Mouse (Mus musculus) megakaryocyte progenitor cell, adult 5-6 weeks (primary cell): ENCODE data around the gene Sptbn1. TPM values are rescaled to one million over a fixed set of nuclear protein-coding genes. Genes with fewer than 3 reads are reported as not detected.
A peak's percentile ranks its signal among the peaks of the same experiment; 100 is the strongest.

Source experiments
- ATAC-seq: replicated peaks from 2 replicates; pipeline ENCODE4 v1.8.0; 2016; ENCODE audit warnings: mild to moderate bottlenecking, moderate TSS enrichment, inconsistent platforms; ENCODE audit not compliant: poor library complexity
- total RNA-seq, 2 experiments: library from RNA; stranded (forward) in 1 of 2; stranded (reverse) in 1 of 2; fragments of 157-497, 149-512 nt in 1 of 2; fragments of 200-1000 nt in 1 of 2; gene quantifications; 2 replicates each; pipeline versions ENCODE4 v1.2.3 to v1.2.4; 2015 to 2017

The Sptbn1 gene
- total RNA-seq, 2 experiments from 2014 or later: 108 to 127 TPM

- no peak for ATAC-seq
These were observed 49.6 kb downstream of the Sptbn1 start for GRCm38 (mm10) chr11:30218386-30218785.

- peak; percentile 64 for ATAC-seq
These were observed 50.5 kb downstream of the Sptbn1 start for GRCm38 (mm10) chr11:30217496-30217895.

- no peak for ATAC-seq
These were observed 56.1 kb downstream of the Sptbn1 start for GRCm38 (mm10) chr11:30211663-30212416.

- no peak for ATAC-seq
These were observed 56.8 kb downstream of the Sptbn1 start for GRCm38 (mm10) chr11:30211141-30211540.

- ATAC-seq: no peak
These were observed 57.7 kb downstream of the Sptbn1 start for GRCm38 (mm10) chr11:30210100-30210811.

- ATAC-seq: no peak
These were observed 58.5 kb downstream of the Sptbn1 start for GRCm38 (mm10) chr11:30209495-30209894.

- ATAC-seq: no peak
These were observed 63.6 kb downstream of the Sptbn1 start for GRCm38 (mm10) chr11:30204398-30204797.

GRCm38 (mm10) chr11:30200391-30200790 lies 67.6 kb downstream of the Sptbn1 start:
- no peak for ATAC-seq

- ATAC-seq: peak; percentile 79
These were observed 69.8 kb downstream of the Sptbn1 start for GRCm38 (mm10) chr11:30198091-30198675.

- ATAC-seq: peak; percentile 49
These were observed 70.3 kb downstream of the Sptbn1 start for GRCm38 (mm10) chr11:30197564-30198090.

- no peak for ATAC-seq
These were observed 71.5 kb downstream of the Sptbn1 start for GRCm38 (mm10) chr11:30196368-30197070.

GRCm38 (mm10) chr11:30195756-30196155 lies 72.2 kb downstream of the Sptbn1 start:
- peak; percentile 23; the same call in 1 of the 2 replicates for ATAC-seq

- no peak for ATAC-seq
These were observed 73.2 kb downstream of the Sptbn1 start for GRCm38 (mm10) chr11:30194800-30195199.

- no peak for ATAC-seq
These were observed 77.0 kb downstream of the Sptbn1 start for GRCm38 (mm10) chr11:30190959-30191358.

- ATAC-seq: peak; percentile 11; the same call in 1 of the 2 replicates
These were observed 77.9 kb downstream of the Sptbn1 start for GRCm38 (mm10) chr11:30190119-30190518.

GRCm38 (mm10) chr11:30186902-30187470 lies 81.0 kb downstream of the Sptbn1 start:
- ATAC-seq: peak; percentile 63

- ATAC-seq: no peak
These were observed 83.4 kb downstream of the Sptbn1 start for GRCm38 (mm10) chr11:30184527-30184926.

- peak; percentile 73 for ATAC-seq
These were observed 85.1 kb downstream of the Sptbn1 start for GRCm38 (mm10) chr11:30182716-30183411.

- no peak for ATAC-seq
These were observed 89.8 kb downstream of the Sptbn1 start for GRCm38 (mm10) chr11:30178193-30178592.
